Mouse (Mus musculus) liver, adult 2 months (tissue): ENCODE measurements around the gene St7l. TPM values are rescaled to one million over a fixed set of nuclear protein-coding genes. Genes with fewer than 3 reads are reported as not detected.

Experiments
- DNase-seq: peaks from one replicate; pipeline ENCODE4 v3.0.0-alpha.2; 2011; ENCODE audit warnings: low read depth, low spot score; ENCODE audit errors: extremely low read depth
- H3K27ac ChIP-seq: fragments of 200-500 bp; replicated peaks from 2 replicates; pipeline ENCODE4 v1.5.1; 2012; ENCODE audit warnings: low read depth, mild to moderate bottlenecking, control low read depth, inconsistent platforms, low read length; ENCODE audit not compliant: insufficient read depth
- H3K27me3 ChIP-seq: fragments of 200-500 bp; 2 replicates; pipeline ENCODE4 v1.6.1; 2012; ENCODE audit warnings: mild to moderate bottlenecking, moderate library complexity, low read length, inconsistent platforms; ENCODE audit not compliant: control insufficient read depth, insufficient read depth
- H3K36me3 ChIP-seq: fragments of 200-500 bp; 2 replicates; pipeline ENCODE4 v1.6.1; 2012; ENCODE audit warnings: low read length, inconsistent platforms; ENCODE audit not compliant: control insufficient read depth, insufficient read depth
- H3K4me1 ChIP-seq: fragments of 200-500 bp; 2 replicates; pipeline ENCODE4 v1.6.1; 2011; ENCODE audit warnings: low read length; ENCODE audit not compliant: control insufficient read depth, insufficient read depth
- H3K4me3 ChIP-seq: fragments of 200-500 bp; 2 replicates; pipeline ENCODE4 v1.5.1; 2011; ENCODE audit warnings: low read depth, mild to moderate bottlenecking, control low read depth, low read length, moderate library complexity; ENCODE audit not compliant: insufficient read depth
- H3K79me2 ChIP-seq: fragments of 200-500 bp; 2 replicates; pipeline ENCODE4 v1.6.1; 2012; ENCODE audit warnings: inconsistent platforms, mild to moderate bottlenecking, low read length, moderate library complexity; ENCODE audit not compliant: control insufficient read depth, insufficient read depth
- H3K9ac ChIP-seq: fragments of 200-500 bp; 2 replicates; pipeline ENCODE4 v1.6.1; 2012; ENCODE audit warnings: low read depth, mild to moderate bottlenecking, control low read depth, inconsistent platforms, low read length
- CTCF ChIP-seq: fragments of 200-500 bp; IDR thresholded peaks from 2 replicates; pipeline ENCODE4 v1.5.1; 2011; ENCODE audit warnings: low read depth, low read length, control low read depth
- POLR2A ChIP-seq: fragments of 200-500 bp; IDR thresholded peaks from 2 replicates; pipeline ENCODE4 v1.6.1; 2011; ENCODE audit warnings: low read length, control low read depth; ENCODE audit not compliant: insufficient read depth; ENCODE audit errors: extremely low read depth
- WGBS: fragments of 180-500 bp; shearing (Covaris S2); methylation state at CpG from one replicate; pipeline ENCODE4 v1.1.7; 2018; 5-methylcytosine and 5-hydroxymethylcytosine counted together
- polyA plus RNA-seq: library from polyadenylated mRNA; depleted of rRNA; stranded (reverse); fragments of >200 nt; gene quantifications from 2 replicates; pipeline ENCODE4 v1.2.3, GENCODE M21; 2012
- total RNA-seq: library from RNA; depleted of rRNA; stranded (reverse); fragments of >200 nt; gene quantifications from 2 replicates; pipeline ENCODE4 v1.2.3, GENCODE M21; 2014

The St7l gene
- total and polyA plus RNA-seq, 2 experiments: 5.4 to 39.8 TPM

- H3K27ac ChIP-seq: no peak overlapping the region
- 82% methylated on average over 2 of the region's 2 CpGs for WGBS
- H3K4me3 ChIP-seq: no peak overlapping the region
- H3K79me2 ChIP-seq: no peaks in the 10 kb centered on the region
- H3K27me3 ChIP-seq: no peaks in the 10 kb centered on the region
- no peak for TF ChIP-seq POLR2A
- TF ChIP-seq CTCF: no peak
- no peaks in the 10 kb centered on the region; the same call in 1 of the 2 replicates for H3K4me1 ChIP-seq
- DNase-seq: no peak
- H3K9ac ChIP-seq: no peak overlapping the region
- H3K36me3 ChIP-seq: peaks cover 30% of the 10 kb centered on the region
These were observed 74.0 kb downstream of the St7l start for GRCm38 (mm10) chr3:104937728-104938305.

DNA sequence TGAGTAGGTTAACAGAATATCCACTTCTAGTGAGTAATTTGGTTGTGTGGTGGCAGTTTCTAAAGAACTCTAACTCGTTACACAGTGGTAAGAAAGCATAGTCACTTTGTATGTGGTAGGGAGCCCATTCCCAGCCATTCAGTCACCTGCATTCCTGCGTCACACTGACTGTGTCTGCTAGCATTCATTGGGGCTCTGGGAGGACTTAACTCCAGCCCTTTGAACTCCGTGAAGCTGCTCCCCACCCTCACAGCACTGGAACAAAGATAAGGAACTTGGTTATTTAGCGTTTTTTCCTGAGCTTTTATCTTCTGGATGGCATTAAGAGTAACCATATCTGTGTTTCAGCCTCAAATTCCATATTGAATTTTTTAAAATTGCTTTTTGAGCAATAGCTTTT, 74.5 kb downstream of the St7l start:
- no peak overlapping the region for H3K9ac ChIP-seq
- no peaks in the 10 kb centered on the region; the same call in 1 of the 2 replicates for H3K4me1 ChIP-seq
- 78% methylated on average over 4 of the region's 4 CpGs for WGBS
- H3K27me3 ChIP-seq: no peaks in the 10 kb centered on the region
- no peak overlapping the region for H3K27ac ChIP-seq
- no peaks in the 10 kb centered on the region for H3K79me2 ChIP-seq
- DNase-seq: no peak
- H3K4me3 ChIP-seq: no peak overlapping the region
- H3K36me3 ChIP-seq: peaks cover 30% of the 10 kb centered on the region
- no peak for TF ChIP-seq POLR2A
- no peak for TF ChIP-seq CTCF

- H3K27me3 ChIP-seq: no peaks in the 10 kb centered on the region
- TF ChIP-seq CTCF (no peak), POLR2A (no peak)
- WGBS: 90% methylated on average over 6 of the region's 6 CpGs
- no peak overlapping the region for H3K9ac ChIP-seq
- no peaks in the 10 kb centered on the region; the same call in 1 of the 2 replicates for H3K4me1 ChIP-seq
- no peak overlapping the region for H3K4me3 ChIP-seq
- H3K79me2 ChIP-seq: no peaks in the 10 kb centered on the region
- H3K36me3 ChIP-seq: peaks cover 31% of the 10 kb centered on the region
- H3K27ac ChIP-seq: no peak overlapping the region
- DNase-seq: no peak
These were observed 76.9 kb downstream of the St7l start for GRCm38 (mm10) chr3:104940691-104941090.

DNA sequence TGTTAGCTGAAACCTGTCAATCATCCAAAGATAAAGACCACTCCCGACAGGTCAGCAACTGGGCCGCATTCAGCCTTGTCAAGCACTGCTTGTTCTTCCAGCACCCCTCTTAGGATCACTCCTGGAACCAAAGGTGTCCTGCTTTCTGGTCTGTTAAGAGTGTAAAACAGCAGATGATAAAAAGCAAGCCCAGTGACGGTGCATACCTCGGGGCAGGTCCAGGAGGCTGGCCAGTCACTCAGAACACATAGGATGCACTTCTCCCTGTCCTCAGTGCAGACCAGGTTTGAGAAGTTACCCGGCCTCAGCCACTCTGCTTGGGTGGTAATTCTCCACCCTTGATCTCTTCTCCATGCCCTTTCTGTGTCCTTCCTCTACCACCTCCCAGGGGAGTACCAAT, 78.9 kb downstream of the St7l start:
- Histone ChIP-seq H3K27me3 (no peaks in the 10 kb centered on the region), H3K4me1 (no peaks in the 10 kb centered on the region), H3K36me3 (peaks cover 30% of the 10 kb centered on the region), H3K4me3 (no peak overlapping the region), H3K9ac (no peak overlapping the region), H3K79me2 (no peaks in the 10 kb centered on the region), H3K27ac (no peak overlapping the region)
- no peak for DNase-seq
- no peak for TF ChIP-seq POLR2A
- TF ChIP-seq CTCF: no peak
- 91% methylated on average over 5 of the region's 5 CpGs for WGBS

DNA sequence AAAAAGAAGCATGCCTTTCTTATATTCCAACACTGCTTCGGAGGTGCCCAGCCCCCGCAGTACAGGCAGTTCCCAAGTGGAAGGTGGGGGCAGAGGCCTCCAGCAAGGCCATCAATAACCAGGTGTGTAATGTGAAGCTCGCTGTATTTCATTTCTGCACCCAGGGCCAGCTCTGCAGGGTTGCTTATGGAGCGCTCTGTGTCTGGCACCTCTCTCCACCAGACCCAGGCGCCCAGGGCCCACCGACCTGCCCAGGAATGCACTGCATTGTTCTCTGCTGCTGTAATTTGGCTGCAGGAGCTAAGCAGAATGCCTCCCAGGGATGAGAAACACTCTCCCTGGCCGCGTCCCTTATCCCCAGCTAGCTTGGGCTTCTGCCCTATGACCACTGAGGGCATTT, 79.5 kb downstream of the St7l start:
- no peak overlapping the region for H3K4me3 ChIP-seq
- TF ChIP-seq POLR2A: no peak
- no peak for TF ChIP-seq CTCF
- H3K27ac ChIP-seq: no peak overlapping the region
- no peak for DNase-seq
- 83% methylated on average over 8 of the region's 8 CpGs for WGBS
- H3K27me3 ChIP-seq: no peaks in the 10 kb centered on the region
- H3K79me2 ChIP-seq: no peaks in the 10 kb centered on the region
- H3K36me3 ChIP-seq: peaks cover 30% of the 10 kb centered on the region
- no peak overlapping the region for H3K9ac ChIP-seq
- no peaks in the 10 kb centered on the region for H3K4me1 ChIP-seq

GRCm38 (mm10) chr3:104944894-104945293, 81.1 kb downstream of the St7l start:
- H3K9ac ChIP-seq: no peak overlapping the region
- H3K79me2 ChIP-seq: no peaks in the 10 kb centered on the region
- no peak overlapping the region for H3K4me3 ChIP-seq
- no peaks in the 10 kb centered on the region for H3K4me1 ChIP-seq
- no peak overlapping the region for H3K27ac ChIP-seq
- peaks cover 23% of the 10 kb centered on the region for H3K36me3 ChIP-seq
- TF ChIP-seq CTCF (no peak), POLR2A (no peak)
- WGBS: 89% methylated on average over 9 of the region's 9 CpGs
- no peak for DNase-seq
- H3K27me3 ChIP-seq: no peaks in the 10 kb centered on the region
